Mouse (Mus musculus) Patski (cell line): ENCODE data around the gene Rfx3. TPM values are rescaled to one million over a fixed set of nuclear protein-coding genes. Genes with fewer than 3 reads are reported as not detected.

Experiments
- ATAC-seq: fragments of 100-300 bp; one replicate; pipeline ENCODE4 v1.8.0; 2021
- CTCF ChIA-PET: fragments of 350-600 bp; sonication (Branson Sonifier 250); formaldehyde crosslinking; loops from one replicate; lab custom pipeline; 2022; ENCODE audit warnings: inconsistent platforms; lab: Charles Lee
- POLR2A ChIA-PET: fragments of 350-600 bp; sonication (Branson Sonifier 250); formaldehyde crosslinking; loops from one replicate; lab custom pipeline; 2022; ENCODE audit warnings: antibody characterized with exemption, inconsistent platforms; lab: Charles Lee
- DNase-seq: peaks from one replicate; pipeline ENCODE4 v3.0.0-alpha.2; 2011; ENCODE audit warnings: low read depth, low spot score
- H3K27me3 ChIP-seq: fragments of 371-371 bp; one replicate; pipeline ENCODE4 v1.5.1; 2021
- CTCF ChIP-seq: fragments of 100-300 bp; IDR thresholded peaks from one replicate; pipeline ENCODE4 v1.5.1; 2021
- in situ Hi-C: fragments of 300-500 bp; cut with MboI; formaldehyde crosslinking; loops from 3 replicates; pipeline ENCODE4 v1.11.1; 2018; ENCODE audit warnings: low pct_unique_long_range_greater_than_20kb, mixed read lengths
- polyA plus RNA-seq: library from polyadenylated mRNA; unstranded; gene quantifications from one replicate; pipeline ENCODE4 v1.2.3, GENCODE M21; 2021

Gene Rfx3
- polyA plus RNA-seq, 1 experiment from 2014 or later = 13.7 TPM

- CTCF ChIA-PET = interaction anchor here (1.5 kb wide), 1 partner anchor 10 kb away, joined by 6 read pairs; no protein-coding TSS in a partner anchor
- ATAC-seq (no peak), DNase-seq (no peak)
- POLR2A ChIA-PET = no interaction called here
- no peak for TF ChIP-seq CTCF
- H3K27me3 ChIP-seq = no peaks in the 10 kb centered on the region
- in situ Hi-C loops = no loop called here
Observed at GRCm38 (mm10) chr19:27759347-27759746, 251.6 kb downstream of the Rfx3 start.

- POLR2A ChIA-PET = no interaction called here
- ATAC-seq (no peak), DNase-seq (no peak)
- no peak for TF ChIP-seq CTCF
- CTCF ChIA-PET = interaction anchor here (1.3 kb wide), 1 partner anchor 48 kb away, joined by 3 read pairs; no protein-coding TSS in a partner anchor
- in situ Hi-C loops = no loop called here
- peaks cover 17% of the 10 kb centered on the region for H3K27me3 ChIP-seq
Observed at GRCm38 (mm10) chr19:27747301-27747700, 263.7 kb downstream of the Rfx3 start.

- H3K27me3 ChIP-seq = peaks cover 59% of the 10 kb centered on the region
- no peak for ATAC-seq
- no peak for DNase-seq
- TF ChIP-seq CTCF = no peak
- in situ Hi-C loops = no loop called here
- POLR2A ChIA-PET = no interaction called here
- CTCF ChIA-PET = no interaction called here
Observed at GRCm38 (mm10) chr19:27738908-27739307, 272.1 kb downstream of the Rfx3 start.

- ChIA-PET CTCF (interaction anchor here (0.5 kb wide), 1 partner anchor 298 kb away, joined by 3 read pairs; no protein-coding TSS in a partner anchor), POLR2A (no interaction called here)
- no peak for ATAC-seq
- H3K27me3 ChIP-seq = peaks cover 77% of the 10 kb centered on the region
- DNase-seq = no peak
- in situ Hi-C loops = no loop called here
- no peak for TF ChIP-seq CTCF
Observed at GRCm38 (mm10) chr19:27736571-27736970, 274.4 kb downstream of the Rfx3 start.

GRCm38 (mm10) chr19:27718931-27719330 lies 292.0 kb downstream of the Rfx3 start:
- ATAC-seq (no peak), DNase-seq (no peak)
- peaks cover 57% of the 10 kb centered on the region for H3K27me3 ChIP-seq
- TF ChIP-seq CTCF = no peak
- ChIA-PET CTCF (interaction anchor here (1.0 kb wide), 1 partner anchor 24 kb away, joined by 3 read pairs; no protein-coding TSS in a partner anchor), POLR2A (no interaction called here)
- in situ Hi-C loops = no loop called here

GRCm38 (mm10) chr19:27716274-27716673 lies 294.7 kb downstream of the Rfx3 start:
- in situ Hi-C loops = no loop called here
- CTCF ChIA-PET = no interaction called here
- DNase-seq = no peak
- POLR2A ChIA-PET = no interaction called here
- ATAC-seq = no peak
- no peak for TF ChIP-seq CTCF
- peaks cover 38% of the 10 kb centered on the region for H3K27me3 ChIP-seq
